Mouse (Mus musculus): Measurements from ENCODE around the gene Piwil4.
"Not testable (repeated sequence)": the region's sequence is repeated elsewhere in the genome, so short reads cannot be mapped to it uniquely, and the experiment has no call there.

The Piwil4 gene

GRCm38 (mm10) chr9:14671965-14672364 lies 68.6 kb downstream of the Piwil4 start:
- DNase-seq (ENCODE audit: low read depth, low spot score): not testable (repeated sequence)

DNA sequence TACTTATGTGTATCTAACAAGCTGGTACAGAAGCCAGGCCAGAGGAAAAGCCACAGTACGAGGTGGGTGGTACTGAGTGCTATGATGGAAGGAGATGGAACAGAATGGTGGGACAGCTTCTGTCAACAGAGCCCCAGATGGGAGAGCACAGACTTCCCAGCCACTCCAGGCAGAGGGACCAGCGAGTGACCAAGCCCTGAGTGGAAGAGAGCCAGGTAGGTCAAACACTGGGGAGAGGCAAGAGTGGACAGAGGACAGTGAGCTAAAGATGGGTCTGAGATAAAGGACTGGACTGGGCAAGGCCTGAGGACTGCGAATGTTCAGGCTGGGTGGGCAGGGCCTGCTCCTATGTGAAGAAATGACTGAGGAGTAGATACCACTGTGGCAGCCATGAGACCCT lies 72.2 kb downstream of the Piwil4 start:
- DNase-seq (ENCODE audit: low read depth, low spot score): no peak

GRCm38 (mm10) chr9:14666071-14666470 lies 74.5 kb downstream of the Piwil4 start:
- no peak for DNase-seq (ENCODE audit: low read depth, low spot score)

- no peak for DNase-seq (ENCODE audit: low read depth, low spot score)
These were observed 76.9 kb downstream of the Piwil4 start for GRCm38 (mm10) chr9:14663591-14663990.

- no peak for DNase-seq (ENCODE audit: low read depth, low spot score)
These were observed 77.7 kb downstream of the Piwil4 start for GRCm38 (mm10) chr9:14662876-14663275.

DNA sequence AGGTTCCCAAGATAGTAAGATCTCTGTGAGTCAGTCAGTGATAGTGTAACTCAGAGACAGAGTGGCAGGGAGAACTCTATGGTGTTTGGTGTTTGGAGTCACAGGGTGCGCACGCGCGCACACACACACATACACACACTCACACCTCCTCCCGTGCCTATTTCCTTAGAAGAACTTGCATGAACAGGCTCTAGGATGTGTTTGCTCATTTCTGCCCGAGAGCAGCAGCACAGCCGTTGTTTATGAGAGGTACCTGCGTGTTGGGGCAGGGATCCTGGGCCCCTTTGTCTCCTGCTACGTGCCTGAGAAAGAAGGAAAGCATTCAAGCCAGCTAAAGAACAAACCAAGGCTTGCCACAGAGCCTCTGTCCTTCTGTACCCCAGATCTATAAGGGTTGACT lies 78.4 kb downstream of the Piwil4 start:
- no peak for DNase-seq (ENCODE audit: low read depth, low spot score)

GRCm38 (mm10) chr9:14657926-14658325 lies 82.6 kb downstream of the Piwil4 start:
- DNase-seq (ENCODE audit: low read depth, low spot score): peak; percentile 40

DNA sequence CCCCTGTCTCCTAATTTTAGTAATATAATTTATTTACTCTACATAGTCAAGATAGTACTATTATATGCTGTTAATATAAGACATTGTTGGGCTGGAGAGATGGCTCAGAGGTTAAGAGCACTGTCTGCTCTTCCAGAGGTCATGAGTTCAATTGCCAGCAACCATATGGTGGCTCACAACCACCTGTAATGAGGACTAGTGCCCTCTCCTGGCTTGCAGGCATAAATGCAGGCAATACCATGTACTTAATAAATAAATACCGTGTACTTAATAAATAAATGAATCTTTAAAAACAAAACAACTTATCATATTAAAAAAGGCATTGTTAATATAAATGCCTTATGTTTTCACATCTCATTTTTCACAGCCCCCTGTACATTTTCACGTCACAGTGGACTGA lies 86.5 kb downstream of the Piwil4 start:
- DNase-seq (ENCODE audit: low read depth, low spot score): peak; percentile 49

DNA sequence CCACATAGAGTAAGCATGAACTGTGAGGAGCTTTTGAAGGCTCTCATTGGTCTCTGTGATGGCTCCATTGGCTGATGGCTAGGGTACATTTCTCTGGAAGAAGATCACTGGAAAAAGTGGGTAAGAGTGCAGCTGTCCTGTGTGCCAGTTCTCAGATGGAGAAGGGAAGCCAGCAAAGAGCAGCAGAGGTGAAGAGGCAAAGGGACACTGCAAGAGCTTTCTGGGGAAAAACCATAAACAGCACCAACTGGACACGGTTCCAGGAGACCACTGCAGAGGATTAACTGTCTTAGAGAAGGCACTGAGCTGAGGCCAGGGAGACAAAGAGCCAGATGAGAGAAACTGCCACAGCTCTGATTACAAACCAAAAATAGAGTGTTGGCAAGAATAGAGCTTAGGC lies 87.8 kb downstream of the Piwil4 start:
- no peak for DNase-seq (ENCODE audit: low read depth, low spot score)

DNA sequence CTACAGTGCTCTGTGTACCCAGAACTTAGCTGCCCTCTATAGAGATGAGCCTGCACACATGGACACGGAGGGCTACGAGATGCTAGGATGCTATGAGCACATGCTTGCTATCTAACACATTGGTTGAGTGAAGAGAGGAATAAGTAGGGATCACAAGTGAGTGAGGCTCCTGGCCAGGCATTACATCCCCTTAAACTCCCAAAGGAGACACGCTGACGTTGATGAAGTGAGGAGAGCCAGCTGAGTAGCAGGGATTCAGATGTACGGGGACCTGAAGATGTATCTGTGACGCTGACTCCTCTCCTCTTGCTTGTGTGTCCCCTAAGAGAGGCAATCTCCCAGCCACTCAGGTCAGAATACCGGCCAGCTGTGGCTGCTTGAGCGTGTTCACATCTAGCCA lies 92.7 kb downstream of the Piwil4 start:
- no peak for DNase-seq (ENCODE audit: low read depth, low spot score)

DNA sequence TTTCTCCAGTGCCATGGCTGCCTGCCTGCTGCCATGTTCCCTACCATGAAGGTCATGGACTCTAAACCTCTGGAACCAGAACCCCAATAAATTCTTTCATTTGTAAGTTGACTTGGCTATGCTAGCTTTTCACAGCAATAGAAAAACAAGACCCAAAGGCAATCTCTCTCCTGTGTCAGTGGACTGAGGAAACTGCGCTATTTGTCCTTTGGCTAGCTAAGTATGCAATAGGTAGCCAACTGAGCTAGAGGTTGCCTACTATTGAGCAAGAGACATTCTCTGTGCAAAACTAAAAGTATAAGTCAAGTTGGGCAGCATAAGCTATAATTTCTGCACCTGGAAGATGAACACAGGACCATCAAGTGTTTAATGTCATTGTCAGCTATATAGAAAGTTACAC lies 93.9 kb downstream of the Piwil4 start:
- no peak for DNase-seq (ENCODE audit: low read depth, low spot score)

All from CD4-positive, CD25-positive, alpha-beta regulatory T cell, adult 2 months (primary cell).